Mouse (Mus musculus) layer of hippocampus, postnatal 10 days (tissue): ENCODE data around the gene D13Ertd608e. TPM values are rescaled to one million over a fixed set of nuclear protein-coding genes. Genes with fewer than 3 reads are reported as not detected.

Experiments
- total RNA-seq, 2 experiments: library from RNA; stranded (reverse); gene quantifications; 2 replicates each; pipeline ENCODE4 v1.2.3; 2021

The D13Ertd608e gene
- total RNA-seq, 2 experiments from 2014 or later: not detected

Other genes starting within 250 kb of the D13Ertd608e start
- 1 to 10 TPM; 1.8 to 2.5 TPM for gene Ccl28, start 212.2 kb upstream of the D13Ertd608e start, total RNA-seq
- gene Hmgcs1, start 145.6 kb upstream of the D13Ertd608e start, total RNA-seq: 100 to 1,000 TPM; 630 to 638 TPM
- gene Nim1k, start 80.1 kb upstream of the D13Ertd608e start, total RNA-seq: 10 to 100 TPM; 14.0 to 15.0 TPM
- gene Zfp131, start 45.1 kb upstream of the D13Ertd608e start, total RNA-seq: 10 to 100 TPM; 38.2 to 44.0 TPM
- not detected for gene AF067063, start 5.8 kb upstream of the D13Ertd608e start, total RNA-seq
- gene Tcstv1, start 58.8 kb downstream of the D13Ertd608e start, total RNA-seq: not detected
- not detected for gene Gm21761, start 93.3 kb downstream of the D13Ertd608e start, total RNA-seq
- not detected for gene B020031M17Rik, start 114.8 kb downstream of the D13Ertd608e start, total RNA-seq
- not detected for gene Gm36079, start 191.0 kb downstream of the D13Ertd608e start, total RNA-seq
- under 1 TPM in 1 of 2 experiments, not detected in 1; 0.21 TPM for gene Gm21188, start 216.2 kb downstream of the D13Ertd608e start, total RNA-seq